Mouse (Mus musculus): ENCODE results near the gene Polr3gl. TPM values are rescaled to one million over a fixed set of nuclear protein-coding genes. Genes with fewer than 3 reads are reported as not detected.
A peak's percentile ranks its signal among the peaks of the same experiment; 100 is the strongest.

Polr3gl gene
- 49.8 and 52.1 TPM in 2 replicates for polyA plus RNA-seq (2016; fragmentation: Nextera tagmentation; extraction: Ambion mirVana)

- no peaks in the 10 kb centered on the region for H3K36me3 ChIP-seq
- ATAC-seq (ENCODE audit: insufficient number of reproducible peaks, insufficient read depth, low FRiP score, low TSS enrichment): peak; percentile 78
- peaks cover 38% of the 10 kb centered on the region for H3K4me1 ChIP-seq
- peak within 1 kb of the TSS; percentile 70 for H3K27ac ChIP-seq
- under 1% methylated on average over 37 of the region's 38 CpGs for WGBS
- peak within 1 kb of the TSS; percentile 72 for H3K4me2 ChIP-seq (replicated peaks)
- peak within 1 kb of the TSS; percentile 56 for H3K4me3 ChIP-seq
- no peaks in the 10 kb centered on the region for H3K9me3 ChIP-seq
- H3K27me3 ChIP-seq: peaks cover 12% of the 10 kb centered on the region
- peak within 1 kb of the TSS; percentile 61 for H3K9ac ChIP-seq
Measured at GRCm38 (mm10) chr3:96593790-96594560, at the start of gene Polr3gl. TSS of gene Polr3gl (minus strand) at chr3:96594181.

- H3K4me3 ChIP-seq: no peak overlapping the region
- no peaks in the 10 kb centered on the region for H3K9me3 ChIP-seq
- WGBS: 71% methylated on average over 1 of the region's 1 CpGs
- H3K9ac ChIP-seq: no peak overlapping the region
- H3K4me1 ChIP-seq: peaks cover 12% of the 10 kb centered on the region
- no peaks in the 10 kb centered on the region for H3K27me3 ChIP-seq
- no peak overlapping the region for H3K27ac ChIP-seq
- no peak for ATAC-seq (ENCODE audit: insufficient number of reproducible peaks, insufficient read depth, low FRiP score, low TSS enrichment)
- no peak overlapping the region for H3K4me2 ChIP-seq (replicated peaks)
- peaks cover 50% of the 10 kb centered on the region for H3K36me3 ChIP-seq
Measured at GRCm38 (mm10) chr3:96639219-96639618, 45.2 kb upstream of the Polr3gl start.

DNA sequence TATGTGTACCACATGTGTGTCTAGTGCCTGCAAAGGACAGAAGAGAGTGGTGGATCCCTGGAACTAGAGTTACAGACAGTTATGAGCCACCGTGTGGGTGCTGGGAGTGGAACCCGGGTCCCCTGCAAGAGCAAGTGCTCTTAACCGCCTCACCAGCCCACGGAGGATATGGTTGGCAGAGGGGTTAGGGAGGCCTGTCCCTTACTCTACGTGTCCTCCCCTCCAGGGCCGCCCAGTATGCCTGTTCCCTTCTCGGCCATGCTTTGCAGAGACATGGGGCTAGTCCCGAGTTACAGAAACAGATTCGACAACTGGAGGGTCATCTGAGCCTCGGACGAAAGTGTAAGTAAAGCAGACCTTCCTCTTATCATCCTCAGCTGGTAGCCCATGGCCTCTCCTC, 42.5 kb upstream of the Polr3gl start:
- Histone ChIP-seq H3K9me3 (no peaks in the 10 kb centered on the region), H3K4me1 (peaks cover 12% of the 10 kb centered on the region), H3K4me2 (replicated peaks) (peak overlapping the region; percentile 60), H3K36me3 (peaks cover 51% of the 10 kb centered on the region), H3K27me3 (no peaks in the 10 kb centered on the region), H3K4me3 (peak overlapping the region; percentile 91), H3K27ac (no peak overlapping the region), H3K9ac (peak overlapping the region; percentile 98)
- WGBS: 66% methylated on average over 11 of the region's 11 CpGs
- no peak for ATAC-seq (ENCODE audit: insufficient number of reproducible peaks, insufficient read depth, low FRiP score, low TSS enrichment)

- ATAC-seq (ENCODE audit: insufficient number of reproducible peaks, insufficient read depth, low FRiP score, low TSS enrichment): no peak
- peak overlapping the region; percentile 60 for H3K4me2 ChIP-seq (replicated peaks)
- WGBS: 8% methylated on average over 15 of the region's 15 CpGs
- peaks cover 17% of the 10 kb centered on the region for H3K4me1 ChIP-seq
- H3K4me3 ChIP-seq: peak overlapping the region; percentile 91
- no peaks in the 10 kb centered on the region for H3K9me3 ChIP-seq
- H3K27ac ChIP-seq: peak overlapping the region; percentile 91
- H3K27me3 ChIP-seq: no peaks in the 10 kb centered on the region
- peaks cover 45% of the 10 kb centered on the region for H3K36me3 ChIP-seq
- peak overlapping the region; percentile 98 for H3K9ac ChIP-seq
Measured at GRCm38 (mm10) chr3:96635906-96636305, 41.9 kb upstream of the Polr3gl start.

DNA sequence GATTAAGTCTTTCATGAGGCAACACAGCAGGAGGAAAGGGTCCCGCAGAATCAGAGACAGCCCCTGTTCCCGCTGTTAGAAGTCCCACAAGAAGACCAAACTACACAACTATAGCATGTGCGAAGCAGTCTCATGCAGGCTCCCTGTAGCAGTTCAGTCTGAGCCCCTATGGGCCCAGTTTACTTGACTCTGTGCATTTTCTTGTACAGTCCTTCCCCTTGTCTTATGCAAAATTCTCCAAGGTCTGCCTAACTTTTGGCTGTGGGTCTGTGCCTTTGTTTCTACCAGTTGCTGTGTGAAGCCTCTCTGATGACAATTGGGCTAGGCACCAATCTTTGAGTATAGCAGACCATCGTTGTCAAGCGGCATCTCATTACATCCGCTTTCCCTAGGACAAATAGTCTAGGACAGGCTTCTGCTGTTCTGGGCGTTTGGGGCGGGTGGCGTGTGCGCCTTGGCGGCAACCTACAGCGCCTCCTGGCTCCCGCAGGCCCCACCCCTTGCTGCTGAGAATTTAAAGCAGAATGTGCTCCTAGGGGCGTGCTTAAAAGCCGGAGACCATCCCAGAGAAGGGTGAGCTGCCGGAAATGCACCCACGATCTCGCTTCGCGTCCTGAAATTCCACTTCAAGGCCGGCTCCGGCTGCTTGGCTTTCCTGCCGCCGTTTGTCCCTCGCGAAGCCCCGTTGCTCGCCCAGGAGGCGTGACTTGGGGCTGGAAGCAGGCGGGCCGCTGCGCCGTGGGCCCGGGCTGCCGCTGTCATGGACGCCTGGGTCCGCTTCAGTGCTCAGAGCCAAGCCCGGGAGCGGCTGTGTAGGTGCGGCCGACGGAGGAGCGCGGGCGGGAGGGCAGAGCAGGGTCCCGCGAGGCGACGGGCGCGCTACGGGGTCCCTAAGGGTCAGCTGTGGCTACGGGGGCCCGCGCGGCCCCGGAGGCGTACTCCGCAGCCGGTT, 41.2 kb upstream of the Polr3gl start, which contains the start of the genes Pex11b and Gm42957:
Gene Pex11b, plus strand, starts transcription at position 449 of the 952 bp plus-strand sequence.
Gene Gm42957, plus strand, starts transcription at position 547 of the 952 bp plus-strand sequence.
- Histone ChIP-seq H3K4me3 (peak within 1 kb of the TSS; percentile 91), H3K27ac (peak within 1 kb of the TSS; percentile 91), H3K9ac (peak within 1 kb of the TSS; percentile 98), H3K4me2 (replicated peaks) (peak within 1 kb of the TSS; percentile 60), H3K36me3 (peaks cover 44% of the 10 kb centered on the region), H3K4me1 (peaks cover 21% of the 10 kb centered on the region), H3K27me3 (no peaks in the 10 kb centered on the region), H3K9me3 (no peaks in the 10 kb centered on the region)
- WGBS: 2% methylated on average over 60 of the region's 60 CpGs
- peak; percentile 80 for ATAC-seq (ENCODE audit: insufficient number of reproducible peaks, insufficient read depth, low FRiP score, low TSS enrichment)

- H3K27ac ChIP-seq: no peak overlapping the region
- no peak overlapping the region for H3K9ac ChIP-seq
- H3K4me2 ChIP-seq (replicated peaks): no peak overlapping the region
- H3K4me3 ChIP-seq: no peak overlapping the region
- H3K9me3 ChIP-seq: no peaks in the 10 kb centered on the region
- peaks cover 32% of the 10 kb centered on the region for H3K36me3 ChIP-seq
- WGBS: 77% methylated on average over 1 of the region's 1 CpGs
- peaks cover 22% of the 10 kb centered on the region for H3K4me1 ChIP-seq
- H3K27me3 ChIP-seq: no peaks in the 10 kb centered on the region
- no peak for ATAC-seq (ENCODE audit: insufficient number of reproducible peaks, insufficient read depth, low FRiP score, low TSS enrichment)
Measured at GRCm38 (mm10) chr3:96634015-96634414, 40.0 kb upstream of the Polr3gl start.

DNA sequence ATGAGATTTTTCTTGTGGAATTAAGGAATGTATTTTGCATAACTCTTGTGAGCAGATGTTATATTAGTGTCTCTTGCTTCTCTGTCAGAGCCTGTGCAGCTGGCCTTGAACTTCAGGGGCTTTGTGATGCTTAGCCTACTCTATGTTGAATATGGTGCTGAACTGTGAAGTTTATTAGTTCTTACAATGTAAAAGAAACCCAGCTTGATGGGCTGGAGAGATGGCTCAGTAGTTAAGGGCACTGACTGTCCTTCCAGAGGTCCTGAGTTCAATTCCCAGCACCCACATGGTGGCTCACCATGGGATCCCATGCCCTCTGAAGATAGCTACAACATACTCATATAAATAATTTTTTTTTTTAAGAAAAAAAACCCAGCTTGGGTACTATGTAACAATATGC, 38.1 kb upstream of the Polr3gl start:
- ATAC-seq (ENCODE audit: insufficient number of reproducible peaks, insufficient read depth, low FRiP score, low TSS enrichment): no peak
- Histone ChIP-seq H3K4me3 (no peak overlapping the region), H3K9ac (no peak overlapping the region), H3K4me2 (replicated peaks) (no peak overlapping the region), H3K27me3 (no peaks in the 10 kb centered on the region), H3K9me3 (no peaks in the 10 kb centered on the region), H3K36me3 (peaks cover 15% of the 10 kb centered on the region), H3K27ac (no peak overlapping the region), H3K4me1 (peaks cover 27% of the 10 kb centered on the region)

- Histone ChIP-seq H3K9ac (peak within 1 kb of the TSS; percentile 74), H3K4me1 (peaks cover 18% of the 10 kb centered on the region), H3K4me2 (replicated peaks) (peak within 1 kb of the TSS; percentile 73), H3K27me3 (no peaks in the 10 kb centered on the region), H3K36me3 (peaks cover 21% of the 10 kb centered on the region), H3K4me3 (peak within 1 kb of the TSS; percentile 70), H3K9me3 (no peaks in the 10 kb centered on the region), H3K27ac (peak within 1 kb of the TSS; percentile 77)
- ATAC-seq (ENCODE audit: insufficient number of reproducible peaks, insufficient read depth, low FRiP score, low TSS enrichment): peak; percentile 92
- under 1% methylated on average over 48 of the region's 48 CpGs for WGBS
Measured at GRCm38 (mm10) chr3:96629729-96630600, 36.0 kb upstream of the Polr3gl start, which contains the start of gene Rbm8a. TSS of gene Rbm8a (plus strand) at chr3:96629933.

DNA sequence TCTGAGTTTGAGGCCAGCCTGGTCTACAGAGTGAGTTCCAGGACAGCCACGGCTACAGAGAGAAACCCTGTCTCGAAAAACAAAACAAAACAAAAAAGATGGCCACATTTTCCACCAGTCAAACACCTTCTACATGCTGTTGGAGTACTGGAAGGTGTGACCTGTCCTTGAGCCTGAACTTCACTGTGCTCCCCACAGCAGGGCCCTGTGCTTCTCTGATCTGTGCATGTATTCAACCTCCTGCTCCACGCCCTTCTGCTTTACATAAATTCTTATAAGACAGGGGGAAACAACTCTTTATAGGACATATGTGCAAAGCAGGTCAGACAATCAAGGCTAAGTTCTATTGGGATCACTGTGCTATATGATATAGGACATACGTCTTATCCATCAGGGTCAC, 29.2 kb upstream of the Polr3gl start:
- H3K4me3 ChIP-seq: no peak overlapping the region
- no peak overlapping the region for H3K9ac ChIP-seq
- H3K36me3 ChIP-seq: peaks cover 48% of the 10 kb centered on the region
- no peak for ATAC-seq (ENCODE audit: insufficient number of reproducible peaks, insufficient read depth, low FRiP score, low TSS enrichment)
- H3K4me2 ChIP-seq (replicated peaks): no peak overlapping the region
- no peaks in the 10 kb centered on the region for H3K9me3 ChIP-seq
- no peaks in the 10 kb centered on the region for H3K27me3 ChIP-seq
- H3K27ac ChIP-seq: no peak overlapping the region
- H3K4me1 ChIP-seq: no peaks in the 10 kb centered on the region
- 94% methylated on average over 4 of the region's 4 CpGs for WGBS

- 59% methylated on average over 3 of the region's 3 CpGs for WGBS
- H3K4me1 ChIP-seq: no peaks in the 10 kb centered on the region
- H3K9me3 ChIP-seq: no peaks in the 10 kb centered on the region
- H3K4me3 ChIP-seq: no peak overlapping the region
- no peak overlapping the region for H3K27ac ChIP-seq
- peaks cover 51% of the 10 kb centered on the region for H3K36me3 ChIP-seq
- no peak overlapping the region for H3K4me2 ChIP-seq (replicated peaks)
- H3K27me3 ChIP-seq: no peaks in the 10 kb centered on the region
- no peak for ATAC-seq (ENCODE audit: insufficient number of reproducible peaks, insufficient read depth, low FRiP score, low TSS enrichment)
- no peak overlapping the region for H3K9ac ChIP-seq
Measured at GRCm38 (mm10) chr3:96617941-96618340, 24.0 kb upstream of the Polr3gl start.

- Histone ChIP-seq H3K36me3 (no peaks in the 10 kb centered on the region), H3K27ac (no peak overlapping the region), H3K4me3 (no peak overlapping the region), H3K9me3 (no peaks in the 10 kb centered on the region), H3K4me1 (peaks cover 25% of the 10 kb centered on the region), H3K9ac (no peak overlapping the region), H3K4me2 (replicated peaks) (no peak overlapping the region), H3K27me3 (no peaks in the 10 kb centered on the region)
- WGBS: 89% methylated on average over 4 of the region's 4 CpGs
- ATAC-seq (ENCODE audit: insufficient number of reproducible peaks, insufficient read depth, low FRiP score, low TSS enrichment): no peak
Measured at GRCm38 (mm10) chr3:96606618-96607017, 12.6 kb upstream of the Polr3gl start.

All from embryonic facial prominence, embryonic 12.5 days (tissue).